Mouse (Mus musculus): ENCODE data around the gene Rbm7. TPM values are rescaled to one million over a fixed set of nuclear protein-coding genes. Genes with fewer than 3 reads are reported as not detected.
"Not testable (repeated sequence)": the region's sequence is repeated elsewhere in the genome, so short reads cannot be mapped to it uniquely, and the experiment has no call there.

The Rbm7 gene
- 98.0 and 106 TPM in 2 replicates for polyA plus RNA-seq (2016; fragmentation: Nextera tagmentation; extraction: Ambion mirVana)

DNA sequence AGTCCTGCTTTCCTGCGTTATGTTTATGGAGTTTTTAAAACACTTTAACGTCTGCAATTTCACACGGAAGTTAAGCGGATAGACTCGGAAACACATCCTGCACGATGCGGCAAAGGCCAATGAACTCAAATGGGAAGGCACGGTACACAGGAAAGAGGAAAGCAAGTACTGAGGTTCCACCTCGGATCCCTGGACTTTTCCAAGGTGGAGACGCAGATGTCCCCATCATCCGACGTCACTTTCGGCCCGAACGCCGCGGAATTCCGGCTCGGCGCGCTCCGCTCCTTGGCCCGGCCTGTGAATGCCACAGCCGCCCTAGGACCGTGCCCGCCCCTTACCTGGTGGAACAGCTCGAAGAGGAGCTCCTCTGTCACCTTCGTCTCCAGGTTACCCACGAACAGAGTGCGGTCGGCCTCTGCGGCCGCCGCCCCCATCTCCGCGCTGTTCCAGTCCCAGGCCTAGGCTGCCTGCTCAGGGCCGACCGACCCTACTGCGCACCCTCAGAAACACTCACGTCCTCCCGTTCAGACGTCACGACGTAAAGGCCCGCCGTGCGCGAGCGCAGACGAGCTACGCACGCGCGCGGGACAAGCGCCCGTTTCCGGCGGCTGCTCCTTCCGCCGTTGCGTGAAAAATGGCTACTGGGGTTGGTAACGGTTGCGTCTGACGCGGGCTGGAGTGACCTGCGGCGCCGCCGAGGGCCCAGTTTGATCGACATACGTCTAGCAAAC, at the start of gene Rbm7, which contains the start of gene Gm5617:
Gene Rbm7, minus strand, starts transcription at position 483 of the 731 bp plus-strand sequence.
Gene Gm5617, plus strand, starts transcription at position 626 of the 731 bp plus-strand sequence.
- ATAC-seq (ENCODE audit: low FRiP score, low read depth): peak; percentile 100
- WGBS: 1% methylated on average over 72 of the region's 72 CpGs
- Histone ChIP-seq H3K4me2 (replicated peaks) (peak within 1 kb of the TSS; percentile 85), H3K4me1 (peaks cover 16% of the 10 kb centered on the region), H3K9me3 (no peaks in the 10 kb centered on the region), H3K4me3 (peak within 1 kb of the TSS; percentile 79), H3K27ac (replicated peaks) (peak within 1 kb of the TSS; percentile 90), H3K9ac (replicated peaks) (peak within 1 kb of the TSS; percentile 77), H3K27me3 (no peaks in the 10 kb centered on the region), H3K36me3 (peaks cover 31% of the 10 kb centered on the region)

DNA sequence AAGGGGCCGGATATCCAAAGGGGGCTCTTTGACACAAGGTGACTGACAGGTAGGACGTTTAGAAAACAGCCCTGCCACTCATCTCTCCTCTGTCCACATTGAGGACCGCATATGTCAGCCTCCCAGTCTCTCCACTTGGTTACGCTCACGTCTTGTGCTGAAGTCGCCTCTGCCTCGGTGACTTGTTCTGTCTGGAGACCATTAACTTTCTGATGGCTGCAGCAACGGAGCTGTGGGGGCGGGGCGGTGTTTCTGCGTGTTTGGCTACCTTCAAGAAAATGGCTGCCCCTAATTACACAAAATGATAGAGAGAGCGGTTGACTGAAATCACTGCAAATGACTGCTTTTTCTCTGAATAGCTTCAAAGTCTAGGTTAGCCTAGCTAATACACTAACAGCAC, 43.6 kb upstream of the Rbm7 start:
- Histone ChIP-seq H3K4me3 (peak overlapping the region; percentile 27), H3K27me3 (peaks cover 18% of the 10 kb centered on the region), H3K9me3 (0 out of 2 replicates have a peak, but pooled peaks cover 6% of the 10 kb centered on the region), H3K27ac (replicated peaks) (no peak overlapping the region), H3K4me2 (replicated peaks) (peak overlapping the region; percentile 52), H3K9ac (replicated peaks) (no peak overlapping the region), H3K36me3 (no peaks in the 10 kb centered on the region), H3K4me1 (peaks cover 9% of the 10 kb centered on the region)
- 8% methylated on average over 12 of the region's 12 CpGs for WGBS
- ATAC-seq (ENCODE audit: low FRiP score, low read depth): no peak

DNA sequence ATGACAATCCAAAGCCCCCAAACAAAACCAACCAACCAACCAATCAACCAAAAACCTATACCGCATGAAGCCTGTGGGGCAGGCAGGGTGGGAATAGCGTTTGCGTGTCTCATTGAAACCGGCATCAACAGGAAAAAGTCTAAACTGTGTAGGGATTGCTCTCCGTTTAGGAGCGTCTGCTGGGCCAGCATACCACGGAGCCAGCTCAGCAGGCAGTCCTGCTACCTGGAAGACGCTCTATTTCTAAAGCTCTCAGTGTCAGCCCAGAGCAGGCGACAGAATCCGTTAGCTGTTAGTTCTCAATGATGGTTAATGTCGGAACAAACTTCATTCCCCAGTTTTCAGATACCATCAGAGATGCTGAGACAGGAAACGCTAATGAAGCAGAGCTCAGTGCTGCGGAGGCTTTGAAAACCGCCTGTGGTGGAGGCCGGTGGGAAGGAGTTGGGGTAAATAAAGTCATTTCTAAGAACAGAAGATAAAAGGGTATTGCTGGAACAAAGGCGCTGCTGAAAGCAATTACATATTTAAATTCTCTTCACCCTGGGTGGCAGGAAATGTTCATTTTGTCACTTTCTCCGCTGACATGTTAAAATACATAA, 43.0 kb upstream of the Rbm7 start:
- Histone ChIP-seq H3K4me1 (peaks cover 9% of the 10 kb centered on the region), H3K27ac (replicated peaks) (no peak overlapping the region), H3K9ac (replicated peaks) (0 out of 2 replicates have a peak overlapping the region, but pooled peaks have one; percentile 0), H3K4me2 (replicated peaks) (peak overlapping the region; percentile 52), H3K36me3 (no peaks in the 10 kb centered on the region), H3K4me3 (peak overlapping the region; percentile 27), H3K9me3 (0 out of 2 replicates have a peak, but pooled peaks cover 6% of the 10 kb centered on the region), H3K27me3 (peaks cover 18% of the 10 kb centered on the region)
- ATAC-seq (ENCODE audit: low FRiP score, low read depth): no peak
- 1% methylated on average over 17 of the region's 17 CpGs for WGBS

DNA sequence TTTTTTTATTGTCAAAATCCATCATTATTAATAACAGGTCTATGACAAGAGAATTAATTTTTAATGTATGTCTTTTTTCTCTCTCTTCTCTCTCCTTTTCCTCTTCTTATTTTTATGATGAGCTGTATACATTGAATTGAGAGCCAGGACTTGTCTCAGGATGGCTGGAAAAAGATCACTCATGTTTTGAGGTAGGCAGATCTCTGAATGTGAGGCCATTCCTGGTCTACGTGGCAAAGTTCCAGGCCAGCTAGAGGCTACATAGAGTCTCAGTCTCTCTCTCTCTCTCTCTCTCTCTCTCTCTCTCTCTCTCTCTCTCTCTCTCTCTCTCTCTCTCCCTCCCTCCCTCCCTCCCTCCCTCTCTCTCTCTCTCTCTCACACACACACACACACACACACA, 42.5 kb upstream of the Rbm7 start:
- not testable (repeated sequence) for H3K4me3 ChIP-seq; H3K9me3 ChIP-seq; H3K27ac ChIP-seq (replicated peaks); H3K4me1 ChIP-seq; H3K36me3 ChIP-seq; ATAC-seq (ENCODE audit: low FRiP score, low read depth)
- Histone ChIP-seq H3K4me2 (replicated peaks) (peak overlapping the region; percentile 52; the same call in 1 of the 2 replicates), H3K27me3 (peaks cover 18% of the 10 kb centered on the region), H3K9ac (replicated peaks) (0 out of 2 replicates have a peak overlapping the region, but pooled peaks have one; percentile 0)
- WGBS: 50% methylated on average over 1 of the region's 1 CpGs

DNA sequence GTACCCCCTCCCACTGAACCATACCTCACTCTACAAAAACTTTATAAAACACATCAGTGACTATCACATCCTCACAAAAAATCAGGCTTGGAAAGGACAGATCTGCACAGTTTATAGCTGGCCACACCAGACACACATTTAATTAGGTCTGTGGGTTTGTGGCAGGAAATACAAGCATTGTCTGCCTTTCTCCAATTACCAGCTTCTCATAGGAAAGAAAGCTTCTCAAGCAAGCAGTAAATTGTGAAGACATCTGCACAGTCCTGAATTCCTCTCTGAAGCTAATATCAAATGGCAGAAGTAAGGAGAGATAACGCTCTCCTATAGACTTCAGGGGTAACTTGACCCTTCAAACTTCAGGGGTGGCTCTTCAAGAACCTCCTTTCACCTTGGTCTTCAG, 41.3 kb upstream of the Rbm7 start:
- H3K4me3 ChIP-seq: no peak overlapping the region
- no peak overlapping the region for H3K27ac ChIP-seq (replicated peaks)
- H3K36me3 ChIP-seq: no peaks in the 10 kb centered on the region
- 0 out of 2 replicates have a peak, but pooled peaks cover 6% of the 10 kb centered on the region for H3K9me3 ChIP-seq
- ATAC-seq (ENCODE audit: low FRiP score, low read depth): no peak
- H3K4me1 ChIP-seq: peaks cover 9% of the 10 kb centered on the region
- no peak overlapping the region for H3K9ac ChIP-seq (replicated peaks)
- H3K27me3 ChIP-seq: peaks cover 18% of the 10 kb centered on the region
- 80% methylated on average over 1 of the region's 1 CpGs for WGBS
- H3K4me2 ChIP-seq (replicated peaks): no peak overlapping the region

DNA sequence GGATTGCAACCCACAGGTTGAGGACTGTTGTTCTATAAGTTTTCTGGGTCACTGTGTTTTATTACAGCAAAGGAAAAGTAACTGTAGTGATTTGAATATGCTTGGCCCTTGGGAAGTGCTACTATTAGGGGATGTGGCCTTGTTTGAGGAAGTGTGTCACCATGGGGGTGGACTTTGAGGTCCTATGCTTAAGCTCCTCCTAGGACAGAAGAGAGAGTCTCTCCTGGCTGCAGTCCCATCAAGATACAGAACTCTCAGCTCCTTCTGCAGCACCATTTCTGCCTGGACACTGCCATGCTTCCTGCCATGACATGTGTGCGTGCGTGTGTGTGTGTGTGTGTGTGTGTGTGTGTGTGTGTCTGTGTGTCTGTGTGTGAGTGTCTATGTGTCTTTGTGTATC, 37.6 kb upstream of the Rbm7 start:
- Histone ChIP-seq H3K4me3 (no peak overlapping the region), H3K27ac (replicated peaks) (no peak overlapping the region), H3K4me1 (no peaks in the 10 kb centered on the region), H3K9ac (replicated peaks) (no peak overlapping the region), H3K4me2 (replicated peaks) (no peak overlapping the region), H3K9me3 (no peaks in the 10 kb centered on the region), H3K27me3 (peaks cover 8% of the 10 kb centered on the region; the same call in 1 of the 2 replicates), H3K36me3 (no peaks in the 10 kb centered on the region)
- ATAC-seq (ENCODE audit: low FRiP score, low read depth): no peak
- WGBS: 82% methylated on average over 2 of the region's 2 CpGs

DNA sequence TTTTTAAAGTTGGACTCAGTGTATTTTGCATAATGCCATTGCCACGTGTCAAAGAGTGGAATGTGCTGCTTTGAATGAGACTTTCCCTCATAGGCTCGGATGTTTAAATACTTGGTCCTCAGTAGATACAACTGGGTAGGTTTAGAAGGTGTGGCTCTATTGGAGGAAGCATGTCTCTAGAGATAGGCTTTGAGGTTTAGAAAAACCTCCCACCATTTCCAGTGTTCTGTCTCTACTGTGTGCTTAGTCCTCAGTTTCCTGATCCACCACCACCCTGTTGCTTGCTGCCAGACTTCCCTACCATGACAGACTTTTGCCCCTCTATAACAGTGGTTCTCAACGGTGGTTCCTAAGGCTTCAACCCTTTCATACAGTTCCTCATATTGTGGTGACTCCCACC, 37.1 kb upstream of the Rbm7 start:
- no peak overlapping the region for H3K9ac ChIP-seq (replicated peaks)
- WGBS: 70% methylated on average over 3 of the region's 3 CpGs
- H3K4me2 ChIP-seq (replicated peaks): no peak overlapping the region
- H3K9me3 ChIP-seq: no peaks in the 10 kb centered on the region
- H3K27me3 ChIP-seq: peaks cover 8% of the 10 kb centered on the region; the same call in 1 of the 2 replicates
- no peak for ATAC-seq (ENCODE audit: low FRiP score, low read depth)
- H3K27ac ChIP-seq (replicated peaks): no peak overlapping the region
- no peaks in the 10 kb centered on the region for H3K4me1 ChIP-seq
- H3K36me3 ChIP-seq: no peaks in the 10 kb centered on the region
- no peak overlapping the region for H3K4me3 ChIP-seq

DNA sequence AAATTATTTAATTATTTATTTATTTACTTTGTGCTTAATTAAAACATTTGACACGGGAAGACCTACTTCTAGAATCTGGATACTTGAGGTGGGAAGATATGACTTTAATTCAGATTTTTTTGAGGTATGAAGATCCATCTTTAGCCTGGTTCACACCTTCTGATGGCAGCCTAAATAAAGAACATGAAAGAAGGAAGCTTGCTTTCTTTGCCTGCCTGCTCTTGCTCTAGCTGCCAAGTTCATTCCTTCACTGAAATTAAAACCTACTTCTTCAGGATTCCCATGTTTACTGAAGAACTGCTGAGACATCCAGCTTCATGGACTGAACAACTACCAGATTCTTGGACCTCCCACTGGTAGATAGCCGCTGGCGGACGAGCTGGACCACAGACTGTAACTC, 36.2 kb upstream of the Rbm7 start:
- WGBS: 89% methylated on average over 4 of the region's 4 CpGs
- H3K4me1 ChIP-seq: no peaks in the 10 kb centered on the region
- no peak for ATAC-seq (ENCODE audit: low FRiP score, low read depth)
- no peak overlapping the region for H3K9ac ChIP-seq (replicated peaks)
- no peaks in the 10 kb centered on the region for H3K36me3 ChIP-seq
- H3K4me2 ChIP-seq (replicated peaks): no peak overlapping the region
- H3K27ac ChIP-seq (replicated peaks): no peak overlapping the region
- no peak overlapping the region for H3K4me3 ChIP-seq
- H3K9me3 ChIP-seq: no peaks in the 10 kb centered on the region
- H3K27me3 ChIP-seq: peaks cover 2% of the 10 kb centered on the region; the same call in 1 of the 2 replicates

DNA sequence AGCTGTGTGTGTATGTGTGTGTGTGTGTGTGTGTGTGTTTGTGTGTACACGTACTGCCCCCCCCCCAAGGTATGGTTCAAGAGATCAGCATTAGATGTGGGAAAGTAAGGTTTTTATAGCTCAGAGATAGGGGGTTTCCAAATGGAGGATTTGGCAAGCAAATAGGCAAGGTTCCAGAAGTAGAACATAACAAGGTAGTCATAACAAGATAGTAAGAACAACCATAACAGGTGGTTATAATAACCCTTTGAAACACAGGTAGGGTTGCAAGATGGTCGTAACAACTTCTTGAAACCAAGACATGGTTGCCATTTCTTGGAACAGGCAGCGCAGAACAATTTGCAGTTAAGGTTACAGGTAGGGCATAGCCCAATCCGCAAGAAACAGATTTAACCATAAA, 31.4 kb upstream of the Rbm7 start:
- WGBS: 86% methylated on average over 4 of the region's 4 CpGs
- no peak for ATAC-seq (ENCODE audit: low FRiP score, low read depth)
- Histone ChIP-seq H3K27ac (replicated peaks) (no peak overlapping the region), H3K4me2 (replicated peaks) (no peak overlapping the region), H3K36me3 (no peaks in the 10 kb centered on the region), H3K9me3 (no peaks in the 10 kb centered on the region), H3K9ac (replicated peaks) (no peak overlapping the region), H3K4me1 (no peaks in the 10 kb centered on the region), H3K27me3 (no peaks in the 10 kb centered on the region), H3K4me3 (no peak overlapping the region)

DNA sequence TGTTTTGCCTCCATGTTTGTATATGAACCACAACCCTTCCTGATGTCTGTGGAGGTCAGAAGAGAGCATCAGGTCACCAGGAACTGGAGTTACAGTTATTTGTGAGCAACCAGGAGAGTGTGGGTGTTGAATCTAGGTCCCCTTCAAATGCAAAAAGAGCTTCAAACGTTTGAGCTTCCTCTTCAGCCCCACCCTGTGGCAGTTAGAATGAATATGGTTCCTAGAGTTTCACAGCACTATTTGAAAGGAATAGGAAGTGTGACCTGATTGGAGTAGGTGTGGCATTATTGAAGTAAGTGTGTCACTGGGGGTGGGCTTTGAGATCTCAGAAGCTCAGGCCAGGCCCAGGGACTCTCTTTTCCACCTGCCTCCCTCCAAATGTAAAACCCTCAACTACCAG, 30.5 kb upstream of the Rbm7 start:
- WGBS: 15% methylated on average over 1 of the region's 1 CpGs
- H3K9me3 ChIP-seq: no peaks in the 10 kb centered on the region
- no peak overlapping the region for H3K27ac ChIP-seq (replicated peaks)
- H3K9ac ChIP-seq (replicated peaks): no peak overlapping the region
- no peak overlapping the region for H3K4me2 ChIP-seq (replicated peaks)
- no peaks in the 10 kb centered on the region for H3K27me3 ChIP-seq
- H3K4me1 ChIP-seq: no peaks in the 10 kb centered on the region
- no peaks in the 10 kb centered on the region for H3K36me3 ChIP-seq
- ATAC-seq (ENCODE audit: low FRiP score, low read depth): no peak
- no peak overlapping the region for H3K4me3 ChIP-seq

DNA sequence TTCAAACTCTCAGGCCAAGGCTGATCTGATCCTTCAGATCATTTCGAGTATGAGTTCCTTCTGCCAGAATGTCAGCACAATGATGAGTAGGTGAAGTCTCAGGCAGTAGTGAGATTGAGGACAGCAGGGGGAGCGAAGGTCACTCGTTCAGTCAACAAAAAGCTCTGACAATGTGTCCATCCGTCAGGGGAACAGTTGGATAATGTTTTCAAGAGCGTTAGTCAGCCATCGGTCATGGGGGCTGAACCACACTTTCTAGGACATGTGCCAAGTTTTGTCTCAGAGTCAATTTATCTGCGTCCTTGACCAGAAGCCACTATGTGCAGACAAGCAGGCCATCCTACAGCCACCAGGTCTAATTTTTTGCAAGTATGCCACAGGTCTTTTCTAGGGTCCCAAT, 25.3 kb upstream of the Rbm7 start:
- not testable (repeated sequence) for ATAC-seq (ENCODE audit: low FRiP score, low read depth); H3K27me3 ChIP-seq; H3K9ac ChIP-seq (replicated peaks); H3K4me2 ChIP-seq (replicated peaks); H3K4me1 ChIP-seq; H3K9me3 ChIP-seq; H3K36me3 ChIP-seq; H3K4me3 ChIP-seq; H3K27ac ChIP-seq (replicated peaks)
- 60% methylated on average over 5 of the region's 7 CpGs for WGBS

DNA sequence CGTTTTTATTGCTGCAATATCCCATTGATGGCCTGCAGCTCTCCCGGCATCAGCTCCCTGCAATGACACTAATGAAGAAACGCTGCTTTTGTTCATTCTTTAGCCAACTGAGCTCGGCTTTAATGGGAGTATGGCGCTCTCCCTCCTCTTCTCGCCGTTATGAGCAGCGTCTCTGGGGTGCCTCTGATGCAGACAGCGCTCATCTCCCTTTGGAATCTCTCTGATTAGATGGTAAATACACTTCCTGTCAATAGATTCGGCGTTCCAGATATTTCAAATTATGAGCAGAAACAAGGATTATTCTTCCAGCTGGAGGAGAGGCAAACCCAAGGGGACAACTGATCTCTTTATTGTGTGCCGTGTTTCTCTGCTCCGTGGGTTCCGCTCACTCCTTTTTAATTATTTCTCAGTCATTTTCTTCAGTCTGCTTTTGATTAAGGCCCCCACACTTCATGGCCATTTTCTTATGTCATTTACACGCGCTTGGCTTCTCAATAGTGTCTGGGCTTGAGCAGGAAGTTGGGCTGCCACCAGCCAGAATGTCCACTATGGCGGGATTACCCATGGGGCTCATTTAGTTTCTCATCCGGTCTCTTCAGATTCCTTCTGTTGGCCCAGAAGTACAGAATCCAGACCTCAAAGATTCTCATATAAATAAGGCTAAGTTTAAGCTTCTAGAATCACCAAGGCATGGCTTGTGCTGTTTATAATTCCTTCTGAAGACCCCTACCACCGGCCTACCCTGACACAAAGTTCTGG, 22.5 kb upstream of the Rbm7 start:
- no peak overlapping the region for H3K4me3 ChIP-seq
- 61% methylated on average over 19 of the region's 19 CpGs for WGBS
- no peak overlapping the region for H3K4me2 ChIP-seq (replicated peaks)
- no peaks in the 10 kb centered on the region for H3K27me3 ChIP-seq
- H3K36me3 ChIP-seq: no peaks in the 10 kb centered on the region
- H3K9me3 ChIP-seq: no peaks in the 10 kb centered on the region
- peak; percentile 49; the same call in 1 of the 2 replicates for ATAC-seq (ENCODE audit: low FRiP score, low read depth)
- no peak overlapping the region for H3K9ac ChIP-seq (replicated peaks)
- peak overlapping the region; percentile 27 for H3K27ac ChIP-seq (replicated peaks)
- peaks cover 7% of the 10 kb centered on the region; the same call in 1 of the 2 replicates for H3K4me1 ChIP-seq
